In the genomic region with DNA sequence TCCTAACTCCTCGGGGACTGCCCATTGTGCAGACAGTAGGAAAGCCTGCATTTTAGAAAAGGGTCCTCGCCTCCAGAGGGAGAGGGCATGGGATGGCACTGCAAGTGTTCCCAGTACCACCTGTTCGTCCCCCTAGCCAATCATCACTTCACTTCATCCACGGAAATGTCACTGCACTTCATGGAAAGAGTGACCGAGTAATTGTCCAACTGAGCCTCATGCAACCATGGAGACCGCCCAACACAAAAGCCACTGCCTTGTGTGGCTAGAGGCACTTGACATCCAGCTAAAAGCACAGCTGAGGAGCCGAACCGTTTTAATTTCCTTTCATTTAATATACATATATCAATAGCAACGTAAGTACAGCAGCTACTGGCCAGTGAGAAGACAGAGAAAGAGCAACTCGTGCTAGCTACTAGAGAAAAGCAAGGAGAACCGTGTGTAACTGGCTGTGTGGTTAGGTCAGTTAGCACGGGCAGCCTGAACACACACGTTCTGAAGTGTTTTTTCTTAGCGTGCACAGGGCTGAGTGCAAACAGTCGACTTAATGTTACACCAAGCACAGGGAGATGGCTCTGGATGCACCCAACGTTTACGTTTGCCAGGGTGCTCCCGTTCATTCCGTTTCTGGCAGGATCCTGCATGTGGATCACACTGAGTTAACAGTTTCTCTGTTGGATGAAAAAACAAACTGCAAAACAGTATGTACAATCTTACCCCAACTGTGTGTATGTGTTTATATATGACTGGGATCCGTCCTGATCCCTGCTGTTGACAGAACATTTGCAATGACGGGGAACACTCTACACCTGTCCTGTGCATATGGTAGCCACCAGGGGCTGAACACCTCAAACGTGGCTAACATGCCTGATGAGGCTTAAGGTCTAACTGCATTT, we compare ENCODE assay signal across 28 mouse cellular contexts.
A peak's percentile ranks its signal among the peaks of the same experiment; 100 is the strongest.
DNase-seq lines count a peak whose midpoint lies in the region; ATAC-seq and TF ChIP-seq lines count a peak whose summit lies in the region.
"Had no signal": no experiment of that assay in that cellular context is flagged by ENCODE, and none has a peak within 500 bp of the region (broad histone marks: within the 10 kb centered on the region; RNA-seq: fewer than 3 reads in every experiment).

No protein-coding gene starts in this region.

- peak; percentile 13; the same call in 1 of the 2 replicates for ATAC-seq in forebrain, embryonic 14.5 days
- no peak for ATAC-seq in forebrain, embryonic 12.5 days (ENCODE audit: low FRiP score)
- no peak for ATAC-seq in hindbrain, embryonic 14.5 days (ENCODE audit: low FRiP score)
- no peak for ATAC-seq in midbrain, postnatal 0 days (ENCODE audit: low FRiP score)
- no peak for ATAC-seq in midbrain, embryonic 11.5 days (ENCODE audit: low FRiP score)
- no peak for ATAC-seq in activated CD4-positive, CD25-positive, alpha-beta regulatory T cell, adult 4 months
- ATAC-seq: hindbrain, embryonic 16.5 days; intestine, embryonic 15.5 days; liver, embryonic 12.5 days had no signal

- no peaks in the 10 kb centered on the region for H3K36me3 ChIP-seq in forebrain, embryonic 14.5 days (ENCODE audit: control insufficient read depth, insufficient read depth, low read length)
- H3K36me3 ChIP-seq in forebrain, embryonic 12.5 days (replicated peaks): no peaks in the 10 kb centered on the region
- no peaks in the 10 kb centered on the region for H3K36me3 ChIP-seq in hindbrain, embryonic 10.5 days
- H3K36me3 ChIP-seq in hindbrain, embryonic 14.5 days (replicated peaks; ENCODE audit: control insufficient read depth, insufficient read depth): no peaks in the 10 kb centered on the region
- no peaks in the 10 kb centered on the region for H3K36me3 ChIP-seq in midbrain, postnatal 0 days (ENCODE audit: insufficient read depth, low read length)
- H3K36me3 ChIP-seq in midbrain, embryonic 11.5 days (ENCODE audit: control insufficient read depth, insufficient read depth, low read length): no peaks in the 10 kb centered on the region
- 0 out of 2 replicates have a peak, but pooled peaks cover 4% of the 10 kb centered on the region for H3K36me3 ChIP-seq in small intestine, adult 2 months (ENCODE audit: control insufficient read depth, insufficient read depth, low read length)
- H3K36me3 ChIP-seq: intestine, embryonic 15.5 days; liver, embryonic 12.5 days; midbrain, embryonic 12.5 days; neural tube, embryonic 13.5 days had no signal

- no peak for TF ChIP-seq POLR2A in small intestine, adult 2 months (IDR thresholded peaks at IDR 0.05; ENCODE audit: low read depth, low read length)

- no peak overlapping the region for H3K4me2 ChIP-seq in forebrain, embryonic 14.5 days (ENCODE audit: low read length)
- H3K4me2 ChIP-seq in forebrain, embryonic 12.5 days: no peak overlapping the region
- no peak overlapping the region for H3K4me2 ChIP-seq in hindbrain, embryonic 14.5 days (replicated peaks)
- no peak overlapping the region for H3K4me2 ChIP-seq in midbrain, postnatal 0 days (ENCODE audit: low read depth, low read length, poor library complexity, severe bottlenecking)
- no peak overlapping the region for H3K4me2 ChIP-seq in midbrain, embryonic 11.5 days
- H3K4me2 ChIP-seq: intestine, embryonic 15.5 days; liver, embryonic 12.5 days; midbrain, embryonic 12.5 days; neural tube, embryonic 13.5 days had no signal

- TF ChIP-seq CTCF in midbrain, postnatal 0 days (IDR thresholded peaks at IDR 0.05): no peak
- no peak for TF ChIP-seq CTCF in small intestine, adult 2 months (IDR thresholded peaks at IDR 0.05; ENCODE audit: extremely low read depth, insufficient read length, insufficient replicate concordance, low read depth, low read length)

- H3K4me1 ChIP-seq in forebrain, embryonic 14.5 days (ENCODE audit: control insufficient read depth, insufficient read depth, low read length): peaks cover 23% of the 10 kb centered on the region
- H3K4me1 ChIP-seq in forebrain, embryonic 12.5 days: peaks cover 24% of the 10 kb centered on the region
- peaks cover 20% of the 10 kb centered on the region for H3K4me1 ChIP-seq in hindbrain, embryonic 10.5 days (replicated peaks)
- no peaks in the 10 kb centered on the region; the same call in 1 of the 2 replicates for H3K4me1 ChIP-seq in hindbrain, embryonic 14.5 days (replicated peaks; ENCODE audit: control insufficient read depth, insufficient read depth, low read length)
- H3K4me1 ChIP-seq in midbrain, postnatal 0 days (ENCODE audit: insufficient read depth, low read length): no peaks in the 10 kb centered on the region
- no peaks in the 10 kb centered on the region for H3K4me1 ChIP-seq in midbrain, embryonic 11.5 days (ENCODE audit: control insufficient read depth, insufficient read depth, low read length)
- H3K4me1 ChIP-seq in small intestine, adult 2 months (ENCODE audit: control insufficient read depth, insufficient read depth, insufficient read length, low read length): peaks cover 46% of the 10 kb centered on the region
- H3K4me1 ChIP-seq: liver, embryonic 12.5 days had no signal

- no peak overlapping the region for H3K4me3 ChIP-seq in forebrain, embryonic 14.5 days (ENCODE audit: low read depth, low read length)
- H3K4me3 ChIP-seq in forebrain, embryonic 12.5 days (replicated peaks): no peak overlapping the region
- H3K4me3 ChIP-seq in hindbrain, embryonic 10.5 days: no peak overlapping the region
- no peak overlapping the region for H3K4me3 ChIP-seq in hindbrain, embryonic 14.5 days (replicated peaks; ENCODE audit: low read length)
- H3K4me3 ChIP-seq in midbrain, postnatal 0 days (ENCODE audit: low read depth, low read length): no peak overlapping the region
- no peak overlapping the region for H3K4me3 ChIP-seq in midbrain, embryonic 11.5 days (ENCODE audit: low read depth, low read length)
- H3K4me3 ChIP-seq in small intestine, adult 2 months (ENCODE audit: low read depth, low read length): no peak overlapping the region
- H3K4me3 ChIP-seq: intestine, embryonic 15.5 days; liver, embryonic 12.5 days; midbrain, embryonic 12.5 days; neural tube, embryonic 13.5 days had no signal

- peak; percentile 60 for DNase-seq in forebrain, embryonic 14.5 days (ENCODE audit: low spot score)
- peak; percentile 30 for DNase-seq in hindbrain, embryonic 10.5 days (ENCODE audit: low spot score)
- no peak for DNase-seq in hindbrain, embryonic 14.5 days (ENCODE audit: low spot score)
- peak; percentile 52 for DNase-seq in midbrain, postnatal 0 days (ENCODE audit: low spot score)
- DNase-seq in midbrain, embryonic 11.5 days (ENCODE audit: low spot score, missing footprints): no peak
- DNase-seq: adrenal gland, postnatal 36 days; cerebellum, adult 2 months; cerebellum, postnatal 14 days; gastrocnemius, postnatal 10 days; heart, postnatal 36 days; kidney, adult 2 months; kidney, postnatal 36 days; layer of hippocampus, postnatal 36 days; left cerebral cortex, postnatal 4 days; lung, postnatal 14 days; right cerebral cortex, postnatal 14 days; spleen, adult 18-20 months; thymus, adult 18-20 months; thymus, postnatal 25 days had no signal

- no peak overlapping the region for H3K9ac ChIP-seq in forebrain, embryonic 14.5 days (ENCODE audit: low read length)
- H3K9ac ChIP-seq in forebrain, embryonic 12.5 days: no peak overlapping the region
- no peak overlapping the region for H3K9ac ChIP-seq in hindbrain, embryonic 14.5 days
- no peak overlapping the region for H3K9ac ChIP-seq in midbrain, postnatal 0 days (replicated peaks; ENCODE audit: low read length, poor library complexity, severe bottlenecking)
- H3K9ac ChIP-seq in midbrain, embryonic 11.5 days (ENCODE audit: low read length): no peak overlapping the region
- H3K9ac ChIP-seq: intestine, embryonic 15.5 days; liver, embryonic 12.5 days; midbrain, embryonic 12.5 days; neural tube, embryonic 13.5 days had no signal

- H3K9me3 ChIP-seq in forebrain, embryonic 14.5 days (replicated peaks; ENCODE audit: control insufficient read depth, low read length): no peaks in the 10 kb centered on the region
- no peaks in the 10 kb centered on the region for H3K9me3 ChIP-seq in forebrain, embryonic 12.5 days
- H3K9me3 ChIP-seq in hindbrain, embryonic 10.5 days: no peaks in the 10 kb centered on the region
- H3K9me3 ChIP-seq in hindbrain, embryonic 14.5 days (ENCODE audit: control insufficient read depth, low read length): no peaks in the 10 kb centered on the region
- H3K9me3 ChIP-seq in midbrain, postnatal 0 days (ENCODE audit: low read length): no peaks in the 10 kb centered on the region
- H3K9me3 ChIP-seq in midbrain, embryonic 11.5 days (ENCODE audit: control insufficient read depth, low read length): no peaks in the 10 kb centered on the region
- H3K9me3 ChIP-seq: intestine, embryonic 15.5 days; liver, embryonic 12.5 days; midbrain, embryonic 12.5 days; neural tube, embryonic 13.5 days had no signal

- WGBS in forebrain, embryonic 14.5 days: 66% methylated on average over 22 of the region's 22 CpGs
- WGBS in forebrain, embryonic 12.5 days: 69% methylated on average over 22 of the region's 22 CpGs
- WGBS in hindbrain, embryonic 10.5 days: 75% methylated on average over 22 of the region's 22 CpGs
- 59% methylated on average over 22 of the region's 22 CpGs for WGBS in hindbrain, embryonic 14.5 days
- WGBS in midbrain, postnatal 0 days: 70% methylated on average over 22 of the region's 22 CpGs
- 77% methylated on average over 22 of the region's 22 CpGs for WGBS in midbrain, embryonic 11.5 days
- WGBS in small intestine, adult 2 months: 84% methylated on average over 22 of the region's 22 CpGs

- H3K27ac ChIP-seq in forebrain, embryonic 14.5 days (ENCODE audit: low read depth, low read length): no peak overlapping the region
- no peak overlapping the region for H3K27ac ChIP-seq in forebrain, embryonic 12.5 days
- peak overlapping the region; percentile 50; the same call in 1 of the 2 replicates for H3K27ac ChIP-seq in hindbrain, embryonic 10.5 days
- H3K27ac ChIP-seq in hindbrain, embryonic 14.5 days: no peak overlapping the region
- no peak overlapping the region for H3K27ac ChIP-seq in midbrain, postnatal 0 days (ENCODE audit: low read depth, low read length)
- no peak overlapping the region for H3K27ac ChIP-seq in midbrain, embryonic 11.5 days (ENCODE audit: low read depth, low read length)
- 0 out of 2 replicates have a peak overlapping the region, but pooled peaks have one; percentile 9 for H3K27ac ChIP-seq in small intestine, adult 2 months (ENCODE audit: insufficient read depth, low read depth, low read length)
- H3K27ac ChIP-seq: intestine, embryonic 15.5 days; liver, embryonic 12.5 days; midbrain, embryonic 12.5 days; neural tube, embryonic 13.5 days; stomach, postnatal 0 days had no signal

- H3K27me3 ChIP-seq in forebrain, embryonic 14.5 days (replicated peaks; ENCODE audit: control insufficient read depth, insufficient read depth, low read length): no peaks in the 10 kb centered on the region
- no peaks in the 10 kb centered on the region for H3K27me3 ChIP-seq in forebrain, embryonic 12.5 days
- H3K27me3 ChIP-seq in hindbrain, embryonic 10.5 days (ENCODE audit: insufficient read depth, poor library complexity, severe bottlenecking): no peaks in the 10 kb centered on the region
- H3K27me3 ChIP-seq in hindbrain, embryonic 14.5 days (ENCODE audit: control insufficient read depth, insufficient read depth, low read length): no peaks in the 10 kb centered on the region
- H3K27me3 ChIP-seq in midbrain, postnatal 0 days (ENCODE audit: insufficient read depth, low read length): no peaks in the 10 kb centered on the region
- no peaks in the 10 kb centered on the region for H3K27me3 ChIP-seq in midbrain, embryonic 11.5 days (ENCODE audit: control insufficient read depth, insufficient read depth, low read length)
- no peaks in the 10 kb centered on the region for H3K27me3 ChIP-seq in small intestine, adult 2 months (ENCODE audit: control insufficient read depth, insufficient read depth, low read length)
- H3K27me3 ChIP-seq: intestine, embryonic 15.5 days; midbrain, embryonic 12.5 days; neural tube, embryonic 13.5 days had no signal

Comparison
In these comparisons a context has a peak if more than half of its experiments do, and no peak if none do; other contexts are left out.
1. DNase-seq: peak in forebrain, embryonic 14.5 days (single experiment), hindbrain, embryonic 10.5 days (single experiment) and midbrain, postnatal 0 days (single experiment); none in hindbrain, embryonic 14.5 days (single experiment) and midbrain, embryonic 11.5 days (single experiment).
2. H3K27ac ChIP-seq: peak in hindbrain, embryonic 10.5 days (single experiment) and small intestine, adult 2 months (single experiment); none in forebrain, embryonic 14.5 days (single experiment), forebrain, embryonic 12.5 days (single experiment), hindbrain, embryonic 14.5 days (single experiment), midbrain, postnatal 0 days (single experiment) and midbrain, embryonic 11.5 days (single experiment).